Mouse (Mus musculus) heart, embryonic 11.5 days (tissue): Measurements from ENCODE around the gene Sgo2a. TPM values are rescaled to one million over a fixed set of nuclear protein-coding genes. Genes with fewer than 3 reads are reported as not detected.
"Not testable (repeated sequence)": the region's sequence is repeated elsewhere in the genome, so short reads cannot be mapped to it uniquely, and the experiment has no call there.

Experiments
- ATAC-seq: fragments of 200-750 bp; cut with Nextera tagmentation; replicated peaks from 2 replicates; pipeline ENCODE4 v1.8.0; 2017; ENCODE audit warnings: moderate library complexity; ENCODE audit not compliant: insufficient number of reproducible peaks, low FRiP score, low TSS enrichment
- H3K27ac ChIP-seq: fragments of 300-500 bp; sonication (generic); 2 replicates; pipeline ENCODE4 v1.5.1; 2014; ENCODE audit warnings: mild to moderate bottlenecking, low read depth, low read length
- H3K27me3 ChIP-seq: fragments of 300-500 bp; sonication (generic); 2 replicates; pipeline ENCODE4 v1.6.1; 2014; ENCODE audit warnings: mild to moderate bottlenecking, low read length, mixed read lengths; ENCODE audit not compliant: control insufficient read depth, insufficient read depth
- H3K36me3 ChIP-seq: fragments of 300-500 bp; sonication (generic); 2 replicates; pipeline ENCODE4 v1.6.1; 2014; ENCODE audit warnings: mild to moderate bottlenecking, low read length, moderate library complexity, mixed read lengths; ENCODE audit not compliant: control insufficient read depth, insufficient read depth
- H3K4me1 ChIP-seq: fragments of 300-500 bp; sonication (generic); 2 replicates; pipeline ENCODE4 v1.6.1; 2014; ENCODE audit warnings: low read length; ENCODE audit not compliant: control insufficient read depth, insufficient read depth
- H3K4me2 ChIP-seq: fragments of 300-500 bp; sonication (generic); 2 replicates; pipeline ENCODE4 v1.6.1; 2014; ENCODE audit warnings: mild to moderate bottlenecking, moderate library complexity
- H3K4me3 ChIP-seq: fragments of 300-500 bp; sonication (generic); 2 replicates; pipeline ENCODE4 v1.5.1; 2014; ENCODE audit warnings: low read depth, low read length
- H3K9ac ChIP-seq: fragments of 300-500 bp; sonication (generic); 2 replicates; pipeline ENCODE4 v1.6.1; 2014; ENCODE audit warnings: mild to moderate bottlenecking, low read depth, low read length, moderate library complexity
- H3K9me3 ChIP-seq: fragments of 300-500 bp; sonication (generic); replicated peaks from 2 replicates; pipeline ENCODE4 v1.6.1; 2016; ENCODE audit warnings: low read length; ENCODE audit not compliant: control insufficient read depth
- WGBS: fragments of 180-500 bp; shearing (Covaris S2); extraction: QIAGEN DNeasy Blood & Tissue Kit; methylation state at CpG from one replicate; pipeline ENCODE4 v1.1.7; 2014; ENCODE audit not compliant: insufficient replicate concordance; 5-methylcytosine and 5-hydroxymethylcytosine counted together
- polyA plus RNA-seq: library from polyadenylated mRNA; unstranded; fragments of >200 nt; fragmentation: Nextera tagmentation; extraction: Ambion mirVana; gene quantifications from 2 replicates; pipeline ENCODE4 v1.2.1, GENCODE M21; 2014

The Sgo2a gene
- polyA plus RNA-seq, 1 experiment from 2014 or later, result 21.6 TPM

DNA sequence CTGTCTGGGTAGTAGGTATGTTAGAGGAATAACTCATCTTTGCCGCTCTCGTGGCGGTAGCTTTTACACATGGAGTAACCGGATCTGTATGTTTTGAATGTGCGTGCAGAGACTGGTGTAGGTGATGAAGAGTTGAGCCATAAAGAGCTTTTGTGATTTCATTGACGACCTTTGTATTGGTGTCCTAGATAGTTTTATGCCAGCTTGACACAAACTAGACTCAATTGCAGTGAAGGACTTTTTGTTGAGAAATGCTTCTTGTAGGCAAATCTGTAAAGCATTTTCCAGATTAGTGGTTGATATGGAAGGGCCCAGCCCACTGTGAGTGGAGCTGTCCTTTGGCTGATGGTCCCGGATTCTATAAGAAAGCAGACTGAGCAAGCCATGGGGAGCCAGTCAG lies 23.1 kb downstream of the Sgo2a start, which contains the start of gene Kctd18:
Gene Kctd18 (minus strand): TSS at position 101 of the 400 bp plus-strand sequence.
- Histone ChIP-seq H3K9ac (no peak within 1 kb of the TSS), H3K36me3 (peaks cover 27% of the 10 kb centered on the region), H3K4me2 (no peak within 1 kb of the TSS), H3K9me3 (no peaks in the 10 kb centered on the region), H3K4me3 (no peak within 1 kb of the TSS), H3K27me3 (no peaks in the 10 kb centered on the region), H3K27ac (no peak within 1 kb of the TSS), H3K4me1 (no peaks in the 10 kb centered on the region)
- ATAC-seq, result no peak
- WGBS, result 94% methylated on average over 7 of the region's 7 CpGs

DNA sequence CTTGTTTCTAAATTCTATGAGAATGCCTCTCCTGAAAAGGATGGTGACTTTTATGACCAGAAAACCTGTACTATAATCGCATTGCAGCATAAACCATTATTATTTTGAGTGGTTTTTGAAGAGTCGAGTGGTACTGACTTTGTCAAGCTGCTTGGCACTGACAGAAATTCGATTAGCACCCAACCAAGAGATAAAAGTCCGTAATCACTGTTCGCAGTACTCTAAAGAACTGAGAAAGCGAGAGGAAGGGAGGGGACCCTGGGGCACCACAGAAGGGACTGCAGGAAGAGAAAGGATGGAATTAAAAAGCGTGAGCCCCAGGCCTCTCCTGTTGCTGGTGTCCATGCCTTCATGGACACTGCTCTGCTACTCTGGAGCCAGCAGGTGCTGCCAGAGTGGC lies 31.9 kb downstream of the Sgo2a start:
- WGBS, result 28% methylated on average over 7 of the region's 7 CpGs
- Histone ChIP-seq H3K27me3 (no peaks in the 10 kb centered on the region), H3K9me3 (no peaks in the 10 kb centered on the region), H3K36me3 (no peaks in the 10 kb centered on the region), H3K9ac (0 out of 2 replicates have a peak overlapping the region, but pooled peaks have one; percentile 22), H3K27ac (peak overlapping the region; percentile 59), H3K4me3 (no peak overlapping the region), H3K4me2 (peak overlapping the region; percentile 29), H3K4me1 (peaks cover 16% of the 10 kb centered on the region)
- ATAC-seq, result no peak

DNA sequence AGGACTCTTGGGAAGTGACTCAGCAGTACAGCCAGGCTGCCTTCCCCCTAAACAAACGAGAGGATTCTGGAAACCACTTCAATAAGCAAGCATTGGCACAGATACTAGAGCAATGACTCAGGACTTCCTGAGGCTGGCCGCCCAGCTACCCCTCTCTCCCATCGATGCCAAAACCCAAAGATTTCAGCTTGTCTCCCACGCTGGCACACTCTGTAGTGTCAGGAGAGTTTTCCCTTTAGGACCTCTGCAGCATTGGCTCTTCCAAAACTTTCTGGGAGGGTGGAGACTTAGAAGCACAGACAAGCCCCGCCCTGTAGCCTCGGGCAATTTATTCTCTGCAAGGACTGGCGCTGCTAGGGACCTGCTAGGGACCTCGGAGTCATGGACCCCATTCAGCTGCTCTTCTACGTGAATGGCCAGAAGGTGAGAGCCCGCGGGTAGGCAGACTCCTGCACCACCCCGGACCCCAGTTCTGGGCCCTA lies 33.9 kb downstream of the Sgo2a start, which contains the start of gene Aox1:
Gene Aox1 (plus strand): TSS at position 296 of the 482 bp plus-strand sequence.
- Histone ChIP-seq H3K9me3 (no peaks in the 10 kb centered on the region), H3K36me3 (no peaks in the 10 kb centered on the region), H3K27me3 (no peaks in the 10 kb centered on the region), H3K4me1 (peaks cover 16% of the 10 kb centered on the region), H3K27ac (peak within 1 kb of the TSS; percentile 47; the same call in 1 of the 2 replicates), H3K4me3 (peak within 1 kb of the TSS; percentile 38), H3K9ac (peak within 1 kb of the TSS; percentile 49), H3K4me2 (peak within 1 kb of the TSS; percentile 74)
- WGBS, result 12% methylated on average over 12 of the region's 12 CpGs
- peak; percentile 53; the same call in 1 of the 2 replicates for ATAC-seq

DNA sequence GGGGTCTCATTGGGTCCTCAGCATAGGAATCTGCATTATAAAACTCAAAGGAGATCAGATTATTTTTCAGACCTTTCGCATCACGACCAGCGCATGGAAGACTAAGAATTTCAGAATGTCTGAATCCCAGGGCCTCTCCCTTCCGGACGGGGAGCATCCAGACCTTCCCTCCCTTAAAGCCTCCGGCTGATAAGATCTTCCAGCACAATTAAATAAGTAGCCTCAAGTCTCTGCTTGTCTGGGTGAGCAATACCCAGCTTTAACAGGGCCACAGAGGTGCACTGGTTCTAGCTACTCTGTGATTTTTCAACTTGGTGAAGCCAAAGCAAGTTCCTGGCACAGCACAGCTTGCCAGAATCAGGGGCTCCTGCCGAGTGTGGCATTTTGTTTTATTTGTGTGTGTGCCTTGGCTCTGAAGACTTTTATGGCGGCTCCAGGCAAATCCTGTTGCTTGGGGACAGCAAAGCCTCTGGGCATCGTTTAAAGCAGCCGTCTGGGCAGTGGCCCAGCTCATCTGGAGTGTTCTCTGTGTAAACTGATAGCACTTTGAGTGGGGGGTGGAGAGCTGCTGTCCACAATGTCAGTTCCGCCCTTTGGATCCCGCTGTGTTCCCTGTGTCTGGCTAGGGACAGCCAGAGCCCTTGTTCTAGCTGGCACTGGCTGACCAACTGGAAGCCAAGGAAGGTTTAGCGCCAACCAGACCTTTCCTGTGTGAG lies 34.5 kb downstream of the Sgo2a start:
- Histone ChIP-seq H3K4me1 (peaks cover 16% of the 10 kb centered on the region), H3K27ac (peak overlapping the region; percentile 47; the same call in 1 of the 2 replicates)

DNA sequence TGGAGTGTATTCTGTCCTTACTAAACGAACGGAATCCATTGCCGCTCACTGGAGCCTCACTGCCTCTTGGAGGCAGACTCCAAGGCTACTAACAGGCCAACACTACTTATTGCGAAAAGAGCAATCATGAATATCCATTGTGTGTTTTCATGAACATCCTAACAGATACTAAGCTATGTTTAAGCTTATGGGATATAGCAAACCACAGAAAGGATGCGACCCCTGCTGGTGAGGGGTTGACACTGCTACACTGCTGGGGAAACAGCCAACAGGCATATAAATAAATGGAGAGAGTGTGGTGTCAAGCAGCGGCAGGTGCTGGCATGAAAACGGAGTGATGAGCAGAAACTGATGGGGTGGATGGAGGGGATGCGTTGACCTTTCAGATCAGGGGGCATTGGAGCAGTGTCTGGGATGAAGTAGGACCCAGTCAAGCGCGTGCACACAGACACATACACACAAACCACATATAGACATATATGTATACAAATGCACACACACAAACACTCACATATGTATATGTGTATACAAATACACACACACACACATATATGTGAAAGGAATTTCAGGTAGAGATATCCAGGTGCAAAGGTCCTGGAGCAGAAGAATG lies 35.5 kb downstream of the Sgo2a start:
- no peak overlapping the region for H3K4me2 ChIP-seq
- H3K27me3 ChIP-seq, result no peaks in the 10 kb centered on the region
- H3K4me3 ChIP-seq, result no peak overlapping the region
- WGBS, result 63% methylated on average over 10 of the region's 10 CpGs
- no peak overlapping the region for H3K9ac ChIP-seq
- ATAC-seq, result no peak
- H3K27ac ChIP-seq, result no peak overlapping the region
- H3K4me1 ChIP-seq, result peaks cover 16% of the 10 kb centered on the region
- H3K36me3 ChIP-seq, result no peaks in the 10 kb centered on the region
- no peaks in the 10 kb centered on the region for H3K9me3 ChIP-seq

More for the DNA sequence above, 34.5 kb downstream of the Sgo2a start:
- Histone ChIP-seq H3K36me3 (no peaks in the 10 kb centered on the region), H3K27me3 (no peaks in the 10 kb centered on the region), H3K4me2 (peak overlapping the region; percentile 74), H3K9ac (peak overlapping the region; percentile 49; the same call in 1 of the 2 replicates), H3K4me3 (peak overlapping the region; percentile 38), H3K9me3 (no peaks in the 10 kb centered on the region)
- ATAC-seq, result 0 out of 2 replicates have a peak, but pooled peaks have one; percentile 15
- WGBS, result 20% methylated on average over 13 of the region's 13 CpGs

DNA sequence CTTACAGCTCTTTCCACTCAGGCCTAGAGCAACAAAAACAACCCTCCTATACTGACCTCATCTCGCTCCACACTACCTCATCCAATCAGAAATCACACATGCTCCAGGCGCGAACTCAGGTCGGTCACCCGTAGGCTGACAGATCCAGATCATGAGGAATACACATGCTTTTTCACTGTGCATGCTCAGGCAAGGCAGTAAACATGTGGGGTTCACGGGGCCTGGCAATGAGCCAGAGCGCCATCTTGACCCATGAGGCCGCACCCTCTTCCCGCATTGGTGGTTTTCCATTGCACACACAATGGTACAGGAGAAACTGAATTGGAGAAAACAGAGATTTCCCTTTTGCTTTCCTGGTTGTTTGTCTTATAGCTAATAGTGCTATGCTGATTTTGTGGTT lies 41.5 kb downstream of the Sgo2a start:
- H3K4me2 ChIP-seq, H3K9me3 ChIP-seq, H3K9ac ChIP-seq, H3K4me1 ChIP-seq, ATAC-seq, H3K36me3 ChIP-seq, H3K27me3 ChIP-seq, H3K27ac ChIP-seq, H3K4me3 ChIP-seq: not testable (repeated sequence)
- 89% methylated on average over 9 of the region's 9 CpGs for WGBS

DNA sequence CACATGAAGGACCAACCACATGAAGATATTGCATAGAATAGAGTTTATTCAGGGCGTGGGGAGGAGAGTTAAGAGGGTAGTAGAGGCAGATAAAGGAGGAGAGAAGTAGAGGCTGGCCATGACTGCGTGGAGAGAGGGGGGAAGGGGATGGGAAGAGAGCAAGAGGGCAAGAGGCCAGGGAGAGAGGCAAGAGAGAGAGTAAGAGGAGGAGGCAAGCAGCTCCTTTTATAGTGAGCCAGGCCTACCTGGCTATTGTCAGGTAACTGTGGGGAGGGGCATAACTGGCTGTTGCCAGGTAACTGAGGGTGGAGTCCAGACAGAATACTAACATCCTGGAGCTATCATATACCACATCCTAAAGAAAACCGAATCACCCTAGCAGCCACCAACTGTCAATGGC lies 49.3 kb downstream of the Sgo2a start:
- H3K4me1 ChIP-seq, result no peaks in the 10 kb centered on the region
- no peak overlapping the region for H3K9ac ChIP-seq
- 66% methylated on average over 3 of the region's 3 CpGs for WGBS
- no peaks in the 10 kb centered on the region for H3K27me3 ChIP-seq
- no peak overlapping the region for H3K27ac ChIP-seq
- H3K9me3 ChIP-seq, result no peaks in the 10 kb centered on the region
- no peak overlapping the region for H3K4me3 ChIP-seq
- ATAC-seq, result no peak
- no peak overlapping the region for H3K4me2 ChIP-seq
- H3K36me3 ChIP-seq, result no peaks in the 10 kb centered on the region

DNA sequence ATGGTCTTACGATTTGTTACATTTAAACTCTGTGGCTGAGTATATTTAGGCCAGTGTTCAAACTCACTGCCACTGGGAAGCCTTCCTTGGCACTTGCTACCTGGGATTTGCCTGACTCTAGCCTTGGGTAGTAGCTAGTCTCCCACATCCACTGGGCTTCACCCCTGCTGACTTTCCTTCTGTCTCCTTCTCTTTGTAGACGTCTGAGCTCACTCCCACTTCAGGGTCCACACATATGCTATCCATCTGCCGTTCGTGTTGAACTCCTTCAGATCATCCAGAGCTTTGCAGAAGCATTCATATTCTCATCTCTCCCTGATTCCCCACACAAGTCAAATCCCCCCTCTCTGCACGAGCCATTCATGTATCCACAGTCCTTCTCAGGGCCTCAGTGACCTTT lies 49.8 kb downstream of the Sgo2a start:
- Histone ChIP-seq H3K27ac (no peak overlapping the region), H3K4me1 (no peaks in the 10 kb centered on the region), H3K4me3 (no peak overlapping the region), H3K36me3 (no peaks in the 10 kb centered on the region), H3K27me3 (no peaks in the 10 kb centered on the region), H3K9ac (no peak overlapping the region), H3K9me3 (no peaks in the 10 kb centered on the region), H3K4me2 (no peak overlapping the region)
- 65% methylated on average over 5 of the region's 5 CpGs for WGBS
- ATAC-seq, result no peak
